Mouse (Mus musculus): ENCODE data around the gene Zfyve28. TPM values are rescaled to one million over a fixed set of nuclear protein-coding genes. Genes with fewer than 3 reads are reported as not detected.

The Zfyve28 gene
- total RNA-seq, 2 experiments from 2014 or later, result 0.42 to 0.59 TPM

- DNase-seq, result no peak
These were observed 1.7 kb downstream of the Zfyve28 start for GRCm38 (mm10) chr5:34286516-34286915.

- no peak for DNase-seq
These were observed 3.0 kb downstream of the Zfyve28 start for GRCm38 (mm10) chr5:34285285-34285684.

- DNase-seq, result no peak
These were observed 4.0 kb downstream of the Zfyve28 start for GRCm38 (mm10) chr5:34284156-34284750.

GRCm38 (mm10) chr5:34283355-34283754 lies 4.9 kb downstream of the Zfyve28 start:
- no peak for DNase-seq

DNA sequence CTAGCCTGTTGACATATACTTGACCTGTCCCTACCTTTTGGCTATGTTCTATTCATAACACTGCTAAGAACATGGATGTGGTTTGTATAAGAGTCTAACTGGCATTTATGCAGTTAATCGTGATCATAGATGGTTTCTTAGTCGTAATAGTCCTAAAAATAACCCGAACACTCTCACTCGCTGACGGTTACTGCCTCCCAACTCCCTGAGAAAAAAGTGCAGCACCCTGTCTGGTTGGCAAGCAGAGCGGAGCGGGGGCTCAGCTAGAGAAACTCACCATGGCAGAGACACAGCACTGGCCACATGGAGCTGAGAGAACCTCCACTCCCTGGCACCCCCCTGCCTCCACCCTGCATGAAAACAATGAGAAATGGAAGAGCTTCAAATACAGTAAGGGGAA lies 7.3 kb downstream of the Zfyve28 start:
- no peak for DNase-seq

GRCm38 (mm10) chr5:34279214-34279613 lies 9.0 kb downstream of the Zfyve28 start:
- no peak for DNase-seq

- peak in 1 of 2 experiments; percentile 40 for DNase-seq
These were observed 10.2 kb downstream of the Zfyve28 start for GRCm38 (mm10) chr5:34278058-34278457.

GRCm38 (mm10) chr5:34276746-34277145 lies 11.5 kb downstream of the Zfyve28 start:
- no peak for DNase-seq

DNA sequence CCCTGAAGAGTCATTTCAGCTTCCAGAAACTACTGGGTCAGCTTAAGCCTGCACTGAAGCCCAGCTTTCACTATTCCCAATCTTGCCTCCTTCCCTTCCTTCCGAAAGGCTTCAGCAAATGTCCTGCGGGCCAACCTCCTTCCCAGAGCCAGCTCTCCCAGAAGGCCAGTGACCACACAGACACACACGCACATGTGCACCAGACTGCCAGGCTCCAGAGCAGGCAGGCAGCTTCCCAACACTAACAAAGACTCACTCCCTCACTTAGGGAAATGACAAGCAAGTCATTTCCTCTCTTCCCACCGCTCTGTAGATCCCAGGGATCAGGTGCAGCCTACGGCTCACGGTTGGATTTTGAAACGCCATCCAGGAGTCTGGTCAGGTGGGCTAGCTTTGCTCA lies 12.1 kb downstream of the Zfyve28 start:
- DNase-seq, result peak; percentile 37 to 60

GRCm38 (mm10) chr5:34274676-34275293 lies 13.5 kb downstream of the Zfyve28 start:
- DNase-seq, result no peak

DNA sequence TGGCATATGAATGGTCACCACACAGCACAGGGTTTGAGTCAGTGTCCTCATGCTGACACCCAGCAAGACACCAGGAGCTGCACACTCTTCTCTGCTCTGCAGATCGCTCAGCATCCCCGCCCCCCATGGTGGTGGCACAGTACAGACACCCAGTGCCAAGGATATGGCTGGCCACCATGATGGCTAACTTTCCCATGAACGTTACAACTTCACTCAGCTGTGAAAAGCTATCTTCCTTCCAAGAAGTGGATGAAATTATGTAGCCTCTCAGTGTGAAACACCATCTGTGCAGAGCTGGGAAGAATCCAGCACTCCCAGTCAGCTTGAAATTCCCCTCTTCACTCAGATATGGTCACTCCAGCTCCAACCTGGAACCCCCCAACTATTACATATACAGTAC lies 14.0 kb downstream of the Zfyve28 start:
- no peak for DNase-seq

- no peak for DNase-seq
These were observed 15.0 kb downstream of the Zfyve28 start for GRCm38 (mm10) chr5:34273251-34273681.

GRCm38 (mm10) chr5:34271743-34272142 lies 16.5 kb downstream of the Zfyve28 start:
- peak in 1 of 2 experiments; percentile 51 for DNase-seq

DNA sequence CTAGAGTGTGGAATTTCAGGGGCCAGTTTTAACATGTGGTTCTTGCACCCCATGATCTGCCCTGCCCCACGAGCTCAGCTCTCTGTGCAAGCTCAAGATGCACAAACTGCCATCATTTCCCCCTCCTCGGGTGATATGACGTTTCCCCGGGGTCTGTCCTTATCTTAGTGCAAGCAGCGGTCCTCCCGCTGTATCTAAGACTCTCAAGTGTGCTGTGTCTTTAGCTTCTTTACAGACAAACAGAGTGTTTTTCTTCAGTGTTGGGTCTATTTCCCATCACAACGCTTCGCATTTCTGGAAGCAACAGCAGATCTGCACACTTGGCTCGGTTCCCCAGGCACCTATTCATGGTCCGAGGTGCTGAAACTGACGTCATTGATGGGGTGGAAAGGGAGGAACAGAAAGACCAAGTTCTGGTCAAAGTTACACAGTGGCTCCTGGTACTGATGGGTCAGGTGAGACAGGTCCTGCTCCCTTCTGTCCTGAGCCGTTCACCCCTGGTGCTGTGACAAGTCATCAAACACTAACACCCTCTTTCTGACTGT lies 18.3 kb downstream of the Zfyve28 start:
- DNase-seq, result no peak

DNA sequence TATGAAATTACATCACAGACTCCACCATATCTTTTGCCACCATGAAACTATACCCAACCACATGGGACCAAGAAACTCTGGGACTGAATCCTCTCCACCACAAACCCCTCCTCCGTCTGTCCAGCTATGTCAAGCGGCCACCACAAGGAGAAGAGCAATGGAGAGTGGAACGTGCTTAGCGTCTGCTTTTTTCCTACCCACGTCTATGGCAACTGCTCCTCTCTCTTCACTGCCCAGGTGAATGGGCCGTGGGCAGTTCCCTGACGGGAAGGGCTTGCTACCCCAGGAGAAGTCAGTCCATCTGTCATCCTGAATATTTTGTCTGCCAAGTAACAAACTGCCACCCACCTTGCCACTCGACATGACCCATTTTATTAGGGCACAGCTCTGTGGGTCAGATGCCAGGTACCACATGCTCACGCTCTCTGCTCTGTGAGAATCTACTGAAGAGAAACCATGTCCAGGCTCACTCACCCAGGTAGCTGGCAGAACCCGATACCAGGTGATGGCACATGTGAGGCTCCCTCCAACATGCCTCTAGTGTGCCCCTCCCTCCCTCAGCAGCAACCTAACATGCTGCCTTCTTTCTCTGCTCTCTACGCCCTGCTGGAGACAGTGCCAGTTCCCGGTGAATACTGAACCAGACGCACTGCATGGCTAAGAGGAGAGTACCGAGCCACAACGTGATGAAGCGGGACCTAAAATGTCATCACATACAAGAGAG lies 18.9 kb downstream of the Zfyve28 start:
- no peak for DNase-seq

DNA sequence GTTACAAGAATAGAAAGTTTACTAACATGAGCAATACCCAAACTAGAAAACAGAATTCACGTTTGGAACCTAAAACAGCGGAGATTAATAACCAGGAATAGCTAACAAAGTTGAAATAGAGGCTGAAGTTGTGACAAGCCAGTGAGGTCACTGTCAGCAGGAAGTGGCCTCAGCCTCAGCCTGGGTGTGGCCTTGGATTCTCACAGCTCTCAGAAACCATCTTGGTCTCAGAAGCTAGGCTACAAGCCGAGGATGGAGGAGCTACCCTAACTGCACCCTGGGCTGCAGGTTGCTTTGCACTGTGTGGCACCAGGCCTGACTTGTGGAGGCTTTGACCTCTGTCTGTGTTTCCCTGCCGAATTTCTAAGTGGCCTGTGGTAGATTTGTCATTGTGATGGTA lies 22.2 kb downstream of the Zfyve28 start:
- no peak for DNase-seq

- no peak for DNase-seq
These were observed 29.0 kb downstream of the Zfyve28 start for GRCm38 (mm10) chr5:34259172-34259816.

DNA sequence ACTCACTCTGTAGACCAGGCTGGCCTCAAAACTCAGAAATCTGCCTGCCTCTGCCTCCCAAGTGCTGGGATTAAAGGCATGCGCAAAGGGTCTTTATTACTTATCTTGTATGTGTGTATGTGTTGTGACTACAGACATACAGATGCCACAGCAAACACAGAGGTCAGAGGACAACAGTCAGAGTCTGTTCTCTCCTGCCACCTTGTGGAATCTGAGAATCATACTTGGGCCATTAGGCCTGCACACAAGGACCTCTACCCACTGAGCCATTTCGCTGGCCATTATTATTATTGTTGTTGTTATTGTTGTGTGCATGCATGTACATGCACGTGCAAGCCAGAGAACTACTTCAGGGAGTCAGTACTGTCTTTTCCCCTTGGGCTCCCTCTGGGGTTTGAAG lies 33.1 kb downstream of the Zfyve28 start:
- DNase-seq, result peak in 1 of 2 experiments; percentile 26

DNA sequence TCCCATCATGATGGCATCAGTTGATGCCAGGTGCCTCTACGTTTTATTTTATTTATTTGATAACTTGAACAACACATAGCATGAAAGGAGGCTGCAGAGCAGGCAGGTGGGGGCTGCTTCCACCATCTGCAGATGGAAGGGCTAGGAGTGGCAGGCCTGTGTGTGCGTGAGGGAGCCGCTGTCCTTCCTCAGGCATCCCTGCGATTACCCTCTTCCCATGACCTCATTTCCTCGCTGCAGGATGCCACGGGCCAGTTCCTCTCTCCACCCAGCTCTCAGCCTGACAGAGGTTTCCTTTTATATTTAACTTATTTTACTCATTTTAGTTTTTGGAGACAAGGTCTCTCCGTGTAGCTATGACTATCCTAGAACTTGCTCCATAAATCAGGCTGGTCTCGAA lies 33.9 kb downstream of the Zfyve28 start:
- no peak for DNase-seq

DNA sequence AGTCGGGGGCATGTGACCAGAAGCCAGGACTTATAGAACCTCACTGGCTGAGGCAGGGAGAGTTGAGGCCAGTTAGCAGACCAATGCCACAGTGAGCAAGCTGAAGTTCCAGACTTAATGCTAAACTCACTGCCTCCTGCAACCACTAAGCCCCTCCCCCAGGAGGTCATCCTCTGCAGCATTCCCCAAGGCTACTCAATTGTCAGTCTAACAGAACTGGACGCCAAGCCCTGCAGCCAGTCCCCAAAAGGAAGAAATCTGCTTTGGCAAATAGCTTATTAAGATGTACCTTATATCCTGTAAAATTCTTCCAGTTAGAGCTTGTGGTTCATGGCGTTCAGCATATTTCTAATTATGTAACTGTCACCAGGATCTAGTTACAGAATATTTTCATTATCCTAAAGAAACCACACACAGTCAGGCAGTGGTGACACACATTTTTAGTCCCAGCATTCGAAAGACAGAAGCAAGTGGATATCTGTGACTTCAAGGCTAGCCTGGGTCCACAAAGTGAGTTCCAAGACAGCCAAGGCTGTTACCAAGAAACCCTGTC lies 35.2 kb downstream of the Zfyve28 start:
- DNase-seq, result no peak

- DNase-seq, result no peak
These were observed 35.8 kb downstream of the Zfyve28 start for GRCm38 (mm10) chr5:34252307-34252966.

DNA sequence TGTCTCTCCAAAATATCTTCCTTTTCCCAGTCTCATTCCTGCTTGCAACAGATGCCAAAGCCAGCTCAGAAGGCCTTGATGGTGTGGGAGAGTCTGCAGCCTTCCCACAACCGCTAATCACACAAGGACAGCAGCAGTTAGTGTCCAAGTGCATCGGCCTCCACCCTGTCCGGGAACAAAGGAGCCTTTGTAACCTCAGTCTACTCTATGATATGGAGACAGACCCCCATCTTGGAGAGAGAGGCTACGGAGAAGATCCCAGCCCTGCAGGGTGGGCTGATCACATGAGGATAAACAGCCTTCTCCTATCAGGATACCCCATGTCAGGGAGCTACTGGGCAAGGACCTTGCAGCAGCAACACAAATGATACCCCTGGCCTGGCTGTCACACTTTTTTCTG lies 36.5 kb downstream of the Zfyve28 start:
- DNase-seq, result no peak

All from heart, adult 18-20 months (tissue).